Mouse (Mus musculus): ENCODE results near the gene As3mt. TPM values are rescaled to one million over a fixed set of nuclear protein-coding genes. Genes with fewer than 3 reads are reported as not detected.
A peak's percentile ranks its signal among the peaks of the same experiment; 100 is the strongest.

The As3mt gene
- total and polyA plus RNA-seq, 3 experiments, result 30.7 to 52.1 (median 43.3) TPM

GRCm38 (mm10) chr19:46741574-46741973 lies 34.3 kb downstream of the As3mt start:
- in situ Hi-C loops (cut with MboI; ENCODE audit: low pct_ligation_motif_present, low pct_unique_long_range_greater_than_20kb, low sequenced_read_pairs) (loop anchor here (5.0 kb wide), 2 partner anchors 69 to 154 kb away; partner anchors contain the start of gene Cyp17a1), dilution Hi-C loops (cut with MboI; ENCODE audit: extremely low pct_ligation_motif_present, extremely low pct_unique_long_range_greater_than_20kb, low sequenced_read_pairs) (no loop called here)
- Histone ChIP-seq H3K4me1 (ENCODE audit: control insufficient read depth in 1 of 2, insufficient read depth in 2 of 2) (0 out of 4 replicates have a peak, but pooled peaks cover 0 to 2% of the 10 kb centered on the region in 2 experiments), H3K36me3 (replicated peaks in 1 of 2; ENCODE audit: control insufficient read depth in 1 of 2, insufficient read depth in 1 of 2, low read length in 1 of 2) (peaks cover 16 to 49% of the 10 kb centered on the region in 2 experiments), H3K27ac (ENCODE audit: insufficient read depth, low read depth) (no peak overlapping the region), H3K9me3 (replicated peaks; ENCODE audit: low read length) (no peaks in the 10 kb centered on the region), H3K27me3 (replicated peaks) (no peaks in the 10 kb centered on the region), H3K4me3 (replicated peaks in 1 of 3; ENCODE audit: low read depth in 2 of 3, low read length in 2 of 3, poor library complexity in 1 of 3) (no peak overlapping the region), H3K79me2 (replicated peaks; ENCODE audit: control insufficient read depth, extremely low read depth, insufficient read depth, poor library complexity, severe bottlenecking) (no peaks in the 10 kb centered on the region), H3K9ac (ENCODE audit: insufficient read depth, low read depth) (no peak overlapping the region), H3K4me2 (ENCODE audit: insufficient read depth, low read depth, poor library complexity, severe bottlenecking) (no peak overlapping the region)
- TF ChIP-seq MAFK (IDR thresholded peaks at IDR 0.05; ENCODE audit: insufficient replicate concordance, low read length) (no peak), RAD21 (IDR thresholded peaks at IDR 0.05; ENCODE audit: low read depth, low read length) (peak; percentile 25), ZKSCAN1 (IDR thresholded peaks at IDR 0.05; ENCODE audit: borderline replicate concordance, low read depth, low read length) (no peak), E2F4 (IDR thresholded peaks at IDR 0.05; ENCODE audit: insufficient replicate concordance, low read depth, low read length) (no peak), EP300 (IDR thresholded peaks at IDR 0.05; ENCODE audit: low read length) (no peak), PAX5 (IDR thresholded peaks at IDR 0.05; ENCODE audit: low read length) (no peak), MAZ (IDR thresholded peaks at IDR 0.05; ENCODE audit: low read depth, low read length) (no peak), SIN3A (IDR thresholded peaks at IDR 0.05; ENCODE audit: low read length) (no peak), CTCF (conservative IDR thresholded peaks at IDR 0.05 in 1 of 2, IDR thresholded peaks at IDR 0.05 in 1 of 2; ENCODE audit: low read depth in 2 of 2, low read length in 2 of 2) (peak in 1 of 2 experiments; percentile 44; a peak in 2 of 4 replicates), ZNF384 (IDR thresholded peaks at IDR 0.05; ENCODE audit: low read depth, low read length) (no peak), ZC3H11A (IDR thresholded peaks at IDR 0.05; ENCODE audit: low read depth, low read length) (no peak), IRF4 (IDR thresholded peaks at IDR 0.05; ENCODE audit: low read depth, low read length) (no peak)
- DNase-seq (ENCODE audit: extremely low read depth), result no peak

GRCm38 (mm10) chr19:46744681-46745080 lies 37.4 kb downstream of the As3mt start:
- no peak for DNase-seq (ENCODE audit: extremely low read depth)
- no peak overlapping the region for H3K4me3 ChIP-seq (replicated peaks in 1 of 3; ENCODE audit: low read depth in 2 of 3, low read length in 2 of 3, poor library complexity in 1 of 3)
- no peaks in the 10 kb centered on the region for H3K4me1 ChIP-seq (ENCODE audit: control insufficient read depth in 1 of 2, insufficient read depth in 2 of 2)
- TF ChIP-seq CHD1 (IDR thresholded peaks at IDR 0.05; ENCODE audit: low read depth, low read length), result no peak
- no peak for TF ChIP-seq CHD2 (IDR thresholded peaks at IDR 0.05; ENCODE audit: low read length)
- no peak for TF ChIP-seq RAD21 (IDR thresholded peaks at IDR 0.05; ENCODE audit: low read depth, low read length)
- TF ChIP-seq PAX5 (IDR thresholded peaks at IDR 0.05; ENCODE audit: low read length), result no peak
- TF ChIP-seq MYC (IDR thresholded peaks at IDR 0.05; ENCODE audit: low read depth, low read length), result no peak
- TF ChIP-seq NELFE (IDR thresholded peaks at IDR 0.05; ENCODE audit: low read depth, low read length), result no peak
- TF ChIP-seq USF2 (conservative IDR thresholded peaks at IDR 0.05; ENCODE audit: low read depth, low read length), result no peak
- TF ChIP-seq IRF4 (IDR thresholded peaks at IDR 0.05; ENCODE audit: low read depth, low read length), result no peak
- no peak for TF ChIP-seq BHLHE40 (IDR thresholded peaks at IDR 0.05; ENCODE audit: low read depth, low read length)
- TF ChIP-seq SMC3 (IDR thresholded peaks at IDR 0.05; ENCODE audit: low read depth, low read length), result no peak
- dilution Hi-C loops (cut with MboI; ENCODE audit: extremely low pct_ligation_motif_present, extremely low pct_unique_long_range_greater_than_20kb, low sequenced_read_pairs), result no loop called here
- H3K36me3 ChIP-seq (replicated peaks in 1 of 2; ENCODE audit: control insufficient read depth in 1 of 2, insufficient read depth in 1 of 2, low read length in 1 of 2), result peaks cover 0 to 20% of the 10 kb centered on the region in 2 experiments
- peaks cover 2% of the 10 kb centered on the region for H3K27me3 ChIP-seq (replicated peaks)
- no peak overlapping the region for H3K9ac ChIP-seq (ENCODE audit: insufficient read depth, low read depth)
- no peak overlapping the region for H3K27ac ChIP-seq (ENCODE audit: insufficient read depth, low read depth)
- in situ Hi-C loops (cut with MboI; ENCODE audit: low pct_ligation_motif_present, low pct_unique_long_range_greater_than_20kb, low sequenced_read_pairs), result loop anchor here (5.0 kb wide), 2 partner anchors 72 to 157 kb away; partner anchors contain the start of gene Cyp17a1
- no peaks in the 10 kb centered on the region for H3K9me3 ChIP-seq (replicated peaks; ENCODE audit: low read length)
- H3K79me2 ChIP-seq (replicated peaks; ENCODE audit: control insufficient read depth, extremely low read depth, insufficient read depth, poor library complexity, severe bottlenecking), result no peaks in the 10 kb centered on the region
- no peak overlapping the region for H3K4me2 ChIP-seq (ENCODE audit: insufficient read depth, low read depth, poor library complexity, severe bottlenecking)
